Mouse (Mus musculus) lung, postnatal 0 days (tissue): ENCODE results near the gene Krt33a.

Experiments
- CTCF ChIP-seq: IDR thresholded peaks from 2 replicates; pipeline ENCODE4 v1.5.1; 2016; ENCODE audit warnings: antibody characterized with exemption, mild to moderate bottlenecking
- EP300 ChIP-seq: IDR thresholded peaks from 2 replicates; pipeline ENCODE4 v1.6.1; 2016; ENCODE audit warnings: antibody characterized with exemption, mild to moderate bottlenecking, control low read depth

DNA sequence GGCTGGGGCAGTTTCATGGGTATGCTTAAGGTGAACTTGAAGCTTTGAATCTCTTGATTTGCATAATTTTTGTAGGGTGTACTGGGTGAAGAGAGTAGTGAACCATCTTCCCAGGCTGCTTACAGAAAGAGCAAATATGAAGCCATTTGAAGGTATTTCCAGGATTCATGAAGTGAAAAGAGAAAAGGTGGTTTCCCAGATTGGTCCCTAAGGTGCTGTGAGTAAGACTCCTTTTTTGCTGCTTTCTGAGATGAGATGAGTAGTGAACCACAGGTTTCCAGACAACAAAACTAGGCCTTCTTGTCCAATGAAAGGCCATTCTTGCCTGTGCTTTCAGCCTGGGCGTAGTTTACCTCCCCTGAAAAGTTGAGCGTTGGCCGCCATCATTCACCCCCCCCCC lies 27.5 kb downstream of the Krt33a start:
- no peak for TF ChIP-seq CTCF
- no peak for TF ChIP-seq EP300
